Mouse (Mus musculus) brain, adult 2 months (tissue): ENCODE measurements at regions not wholly inside any gene's neighbourhood (a gene's known extent, or its start where the extent isn't known, plus 50 kb on each side); places are given as distances from the start of the nearest gene placed in this dataset.
A peak's percentile ranks its signal among the peaks of the same experiment; 100 is the strongest.

Experiments
- DNase-seq: peaks from one replicate; pipeline ENCODE4 v3.0.0; 2011; ENCODE audit warnings: low read depth, low spot score

DNA sequence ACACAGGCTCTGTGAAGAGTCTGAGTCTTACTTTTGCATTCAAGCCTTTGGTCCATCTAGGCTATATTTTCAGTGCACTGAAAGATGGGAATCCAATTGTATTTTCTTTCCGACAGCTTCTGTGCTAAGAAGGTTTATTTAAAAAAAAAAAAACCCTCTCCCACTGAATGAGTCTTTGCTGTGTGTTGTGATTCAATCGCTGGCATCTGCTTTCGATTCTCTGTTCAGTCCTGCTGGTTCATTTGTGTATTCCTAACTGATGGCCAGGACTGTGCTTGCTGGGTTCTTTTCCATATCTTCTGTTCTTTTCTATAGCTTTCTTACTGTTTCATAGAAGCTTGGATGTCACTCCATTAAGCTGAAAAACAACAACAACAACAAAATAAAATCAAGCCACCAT is 132.9 kb downstream of the Tex36 start:
- peak; percentile 70 for DNase-seq

- peak; percentile 97 for DNase-seq
Measured at GRCm38 (mm10) chr7:133468346-133468745, 133.6 kb downstream of the Tex36 start.

- DNase-seq = no peak
Measured at GRCm38 (mm10) chr7:133467579-133467978, 134.4 kb downstream of the Tex36 start.

DNA sequence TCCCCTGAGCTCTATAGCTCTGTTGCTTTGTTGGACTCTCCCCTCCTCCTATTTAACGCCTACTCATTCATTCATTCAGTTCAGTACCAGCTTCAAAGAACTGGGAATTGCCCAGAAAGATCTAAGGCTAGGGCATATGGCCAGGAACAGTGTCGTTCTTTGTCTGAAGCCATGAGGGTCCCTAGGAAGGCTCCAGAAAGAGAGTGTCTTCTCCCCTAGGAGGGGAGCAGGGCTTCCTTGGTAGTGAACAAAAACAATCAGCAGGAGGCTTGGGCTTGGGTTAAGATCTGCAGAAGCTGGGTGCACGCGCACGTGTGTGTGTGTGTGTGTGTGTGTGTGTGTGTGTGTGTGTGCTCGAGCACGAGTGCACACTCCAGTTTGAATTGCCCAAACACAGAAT is 142.7 kb downstream of the Tex36 start:
- DNase-seq = no peak

DNA sequence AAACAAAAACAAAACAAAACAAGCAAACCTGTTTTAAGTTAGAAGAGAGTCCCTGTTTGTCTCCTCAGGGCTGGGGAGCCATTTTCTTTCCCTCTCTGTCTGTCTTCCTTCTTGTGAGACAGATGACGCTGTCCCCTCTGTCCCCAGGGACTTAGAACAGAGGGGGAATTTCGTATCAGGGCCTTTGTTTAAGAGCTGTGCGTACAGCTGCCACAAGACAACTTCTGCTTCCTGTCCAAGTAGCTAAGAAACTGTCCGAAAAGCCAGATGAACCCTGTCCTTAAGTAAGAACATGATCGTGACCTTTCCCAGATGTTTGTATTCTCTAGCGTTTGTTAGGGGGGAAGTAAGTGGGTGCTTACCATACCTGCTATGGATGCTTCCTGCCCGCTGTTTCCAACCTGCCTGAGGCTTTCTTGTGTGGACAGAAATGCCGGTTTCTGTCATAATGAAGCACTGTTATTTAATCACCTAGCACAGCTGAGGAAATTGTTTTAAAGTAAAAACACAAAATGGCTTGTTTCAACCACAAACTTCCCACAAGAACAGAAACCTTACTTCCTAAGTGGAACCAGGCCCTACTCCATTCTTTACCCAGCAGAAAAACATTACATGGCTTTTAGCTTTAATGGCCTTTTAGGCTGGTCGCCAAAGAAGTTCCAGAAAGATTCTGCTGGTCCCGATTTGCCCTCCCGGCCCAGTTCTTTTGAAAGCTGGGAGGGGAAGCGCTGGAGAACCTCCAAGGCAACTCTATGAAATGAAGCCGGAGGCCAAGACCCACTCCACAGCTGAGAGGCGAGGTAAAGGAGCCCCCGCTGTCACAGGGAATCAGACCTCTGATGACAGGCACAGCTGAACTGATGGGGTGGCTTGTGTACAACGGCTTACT is 144.3 kb downstream of the Tex36 start:
- no peak for DNase-seq

GRCm38 (mm10) chr7:133450246-133450645 is 151.7 kb downstream of the Tex36 start:
- DNase-seq = peak; percentile 69

GRCm38 (mm10) chr7:133447079-133447478 is 154.9 kb downstream of the Tex36 start:
- DNase-seq = no peak

DNA sequence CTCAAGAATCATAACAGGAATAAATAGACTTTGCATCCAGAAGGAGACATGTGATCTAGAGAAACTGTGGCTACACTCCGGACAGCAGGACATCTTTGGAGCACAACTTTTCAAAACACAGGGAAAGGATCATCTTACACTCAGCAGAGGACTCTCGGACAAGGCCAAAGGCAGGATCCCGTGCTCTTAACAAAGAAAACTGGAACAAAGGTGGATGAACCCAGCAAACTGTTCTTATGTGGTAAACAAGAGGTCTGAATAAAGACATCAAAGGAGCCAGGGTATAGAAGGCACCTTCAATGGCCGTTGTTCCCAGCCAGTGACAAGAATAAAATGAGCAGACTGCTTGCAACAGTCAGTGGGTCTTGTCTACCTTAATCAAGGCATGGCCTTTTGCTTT is 160.3 kb downstream of the Tex36 start:
- no peak for DNase-seq

DNA sequence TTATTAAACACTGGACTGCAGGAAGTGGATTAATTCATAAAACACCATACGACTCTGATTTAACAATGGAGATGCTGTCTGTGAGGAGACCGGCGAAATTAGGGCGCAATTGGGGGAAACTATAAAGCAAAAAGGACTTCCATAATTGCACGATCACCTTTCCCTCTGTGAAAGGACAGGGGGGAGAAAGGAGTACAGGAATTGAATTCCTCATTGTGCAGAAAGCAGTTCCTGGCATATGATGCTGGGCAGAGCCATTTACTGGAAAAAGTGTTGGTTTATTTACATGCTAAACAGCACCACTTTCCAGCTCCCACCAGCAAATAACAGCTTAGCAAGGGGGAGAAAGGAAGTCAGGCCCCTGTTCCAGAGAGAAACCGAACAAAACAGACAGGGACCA is 160.8 kb downstream of the Tex36 start:
- no peak for DNase-seq

DNA sequence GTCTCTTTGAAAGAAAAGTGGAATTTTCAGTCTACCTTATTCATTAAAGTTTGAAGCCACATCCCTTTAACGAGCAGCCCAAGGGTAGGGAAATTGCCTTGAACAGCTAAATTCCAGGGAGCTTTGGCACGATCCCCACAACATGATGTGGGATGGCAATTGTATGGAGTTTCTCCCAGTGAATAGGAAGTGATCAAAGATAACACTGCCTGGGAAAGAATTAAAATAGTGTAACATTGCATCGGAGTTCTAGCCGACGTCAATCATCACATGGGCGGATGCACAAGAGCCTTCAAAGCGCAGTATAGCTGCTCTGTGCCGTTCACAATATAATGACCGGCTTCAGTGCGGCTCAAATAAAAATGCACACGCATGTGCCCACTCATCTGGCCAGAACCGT is 161.2 kb downstream of the Tex36 start:
- no peak for DNase-seq

- DNase-seq = no peak
Measured at GRCm38 (mm10) chr7:133440086-133440485, 161.9 kb downstream of the Tex36 start.

- DNase-seq = peak; percentile 16
Measured at GRCm38 (mm10) chr7:133438631-133439030, 163.3 kb downstream of the Tex36 start.

GRCm38 (mm10) chr7:133437866-133438265 is 164.1 kb downstream of the Tex36 start:
- no peak for DNase-seq

DNA sequence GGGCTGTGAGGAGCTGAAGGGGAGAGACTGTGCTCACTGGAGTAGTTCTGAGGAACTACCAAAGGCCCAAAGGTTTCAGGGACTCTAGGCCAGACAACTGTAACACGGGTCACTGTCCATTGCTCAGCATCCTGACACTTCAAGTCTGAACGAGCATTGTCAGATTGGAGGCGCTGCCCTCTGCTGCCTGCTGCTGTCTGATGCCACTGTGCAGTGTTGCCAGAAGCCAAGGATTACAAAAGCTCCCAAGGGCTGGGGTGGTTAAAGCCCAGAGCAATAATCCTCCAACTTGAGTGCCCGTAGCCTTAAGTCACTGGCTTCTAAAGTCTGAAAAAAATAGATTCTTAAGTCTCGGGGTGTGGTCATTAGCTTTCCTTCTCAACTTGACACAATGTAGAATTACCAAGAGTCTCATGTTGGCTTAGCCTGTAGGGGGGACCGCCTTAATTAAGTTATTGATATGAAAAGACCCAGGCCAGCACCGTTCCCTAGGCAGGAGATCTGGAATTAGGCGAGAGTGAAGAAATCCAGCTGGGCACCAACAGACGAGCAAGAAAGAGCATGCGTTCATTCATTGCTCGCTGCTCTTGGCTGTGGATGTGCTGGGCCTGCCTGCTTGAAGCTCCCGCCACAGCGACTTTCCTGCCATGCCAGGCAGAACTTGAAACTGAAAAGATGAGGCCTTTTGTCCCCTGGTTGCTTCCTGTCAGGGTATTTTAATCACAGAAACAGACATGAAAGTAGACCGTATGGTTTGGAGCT is 166.2 kb downstream of the Tex36 start:
- peak; percentile 39 for DNase-seq

DNA sequence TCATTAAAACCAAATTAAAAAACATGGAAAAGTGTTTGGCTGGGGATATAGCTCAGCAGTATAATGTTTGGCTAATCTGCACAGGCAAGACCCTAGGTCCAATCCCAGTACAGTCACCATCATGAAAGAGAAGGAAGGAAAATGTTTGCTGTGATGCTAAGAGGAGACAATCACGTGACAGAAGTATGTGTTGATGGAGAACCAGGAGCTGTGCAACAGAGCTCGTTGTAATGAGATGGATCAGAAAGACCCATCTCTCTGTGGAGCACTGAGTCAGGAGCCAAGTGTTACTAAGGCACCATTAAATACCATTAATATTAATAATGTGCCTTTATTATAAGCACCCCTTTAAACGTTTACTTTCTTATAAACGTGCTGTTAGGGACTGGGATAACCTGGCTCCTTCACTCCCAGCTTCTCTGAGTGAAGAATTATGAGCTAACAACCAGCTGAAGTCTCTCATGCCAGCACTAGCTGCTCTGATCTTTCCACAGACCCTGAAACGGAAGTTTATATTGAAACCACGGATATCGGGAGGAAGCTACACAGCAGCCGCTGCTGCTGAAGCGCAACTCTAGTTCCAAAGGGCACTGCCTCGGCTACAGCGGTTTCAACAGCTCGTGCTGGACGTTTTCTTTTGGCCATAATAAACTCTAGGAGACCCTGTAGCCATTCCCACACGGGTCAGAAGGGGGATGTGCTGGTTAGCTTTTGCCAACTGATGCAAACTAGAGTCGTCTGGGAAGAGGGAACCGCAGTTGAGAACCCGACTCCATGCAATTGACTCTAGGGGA is 167.7 kb downstream of the Tex36 start:
- no peak for DNase-seq

- DNase-seq = no peak
Measured at GRCm38 (mm10) chr7:133432343-133432742, 169.6 kb downstream of the Tex36 start.

- no peak for DNase-seq
Measured at GRCm38 (mm10) chr7:133402072-133402471, 199.9 kb downstream of the Tex36 start.

- no peak for DNase-seq
Measured at GRCm38 (mm10) chr7:133400691-133401090, 201.3 kb downstream of the Tex36 start.

GRCm38 (mm10) chr7:133388716-133389115 is 213.2 kb downstream of the Tex36 start:
- DNase-seq = peak; percentile 87

DNA sequence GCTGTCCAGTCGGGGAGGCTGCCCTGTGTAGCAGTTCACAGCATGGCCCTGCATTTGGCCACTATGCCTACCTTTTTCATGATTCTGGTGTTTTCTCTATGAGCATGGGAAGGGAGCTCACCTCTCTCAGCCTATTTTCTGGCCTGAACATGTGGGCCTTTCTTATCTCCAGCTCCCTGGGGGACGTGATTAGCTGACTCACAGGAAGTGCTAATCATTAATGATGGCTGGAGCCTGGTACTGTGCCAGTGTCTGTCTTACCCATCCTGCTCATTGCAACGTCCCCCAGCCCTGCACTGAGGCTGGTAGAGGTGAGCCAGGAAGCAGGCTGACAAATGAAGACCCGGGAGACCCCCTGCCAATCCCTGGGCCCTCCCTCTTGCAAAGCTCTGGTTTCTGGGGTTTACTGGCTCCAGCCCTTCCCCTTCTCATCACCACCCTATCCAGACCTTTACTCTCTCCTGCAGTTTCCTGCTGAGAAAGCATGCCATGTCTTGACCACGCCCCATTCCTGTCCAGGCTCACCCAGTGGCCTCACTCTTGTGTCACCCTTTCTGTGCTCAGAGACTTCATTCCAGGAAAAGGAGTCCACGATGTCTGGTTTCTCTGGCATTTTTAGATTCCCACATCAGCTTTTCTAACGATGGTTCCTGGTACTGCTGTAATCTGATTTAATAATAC is 219.8 kb downstream of the Tex36 start:
- no peak for DNase-seq

GRCm38 (mm10) chr7:133379373-133379772 is 222.6 kb downstream of the Tex36 start:
- no peak for DNase-seq
